In the genomic region with DNA sequence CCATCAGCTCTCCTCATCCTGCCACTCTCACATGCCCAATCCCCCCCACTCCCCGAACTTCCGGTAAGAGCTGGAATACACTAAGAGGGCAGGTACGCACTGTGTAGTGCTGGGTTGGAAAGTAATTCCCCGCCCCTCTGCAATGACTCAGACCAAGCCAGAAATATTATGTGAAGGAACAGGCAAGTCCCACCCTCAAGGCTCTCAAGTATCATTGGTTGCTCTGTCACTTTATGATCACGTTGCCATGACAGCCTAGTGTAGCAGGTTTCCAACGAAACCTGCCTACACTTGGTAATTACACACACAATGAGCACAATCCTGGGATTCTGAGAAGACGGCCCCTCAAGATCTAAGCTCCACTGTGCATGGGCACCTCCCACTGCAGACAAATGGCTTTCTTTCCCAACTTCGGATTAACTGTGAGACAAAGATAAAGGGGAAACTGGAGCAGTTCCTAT, we compare ENCODE assay signal across 8 mouse cellular contexts. TPM values are rescaled to one million over a fixed set of nuclear protein-coding genes. Genes with fewer than 3 reads are reported as not detected.
DNase-seq lines count a peak whose midpoint lies in the region; ATAC-seq lines count a peak whose summit lies in the region.

No protein-coding gene starts in this region.

- H3K4me3 ChIP-seq in intestine, embryonic 14.5 days (ENCODE audit: low read depth, low read length): no peak overlapping the region; the same call in 1 of the 2 replicates
- no peak overlapping the region for H3K4me3 ChIP-seq in lung, embryonic 16.5 days (ENCODE audit: low read length)

- H3K27ac ChIP-seq in intestine, embryonic 14.5 days (ENCODE audit: low read depth): peak overlapping the region; percentile 78
- H3K27ac ChIP-seq in lung, embryonic 16.5 days (ENCODE audit: low read length): peak overlapping the region; percentile 56

- WGBS in intestine, embryonic 14.5 days: 37% methylated on average over 8 of the region's 8 CpGs
- WGBS in lung, embryonic 16.5 days: 34% methylated on average over 8 of the region's 8 CpGs

- H3K9ac ChIP-seq in intestine, embryonic 14.5 days (ENCODE audit: low read length): no peak overlapping the region
- no peak overlapping the region for H3K9ac ChIP-seq in lung, embryonic 16.5 days (ENCODE audit: low read length)

- no peaks in the 10 kb centered on the region for H3K27me3 ChIP-seq in intestine, embryonic 14.5 days (replicated peaks; ENCODE audit: control insufficient read depth, insufficient read depth, low read length)
- no peaks in the 10 kb centered on the region for H3K27me3 ChIP-seq in lung, embryonic 16.5 days (ENCODE audit: control insufficient read depth, insufficient read depth, low read depth, low read length)

- peak; percentile 82 to 92 for DNase-seq in adrenal gland, adult (ENCODE audit: inconsistent age in 2 of 2, low spot score in 1 of 2)
- no peak for DNase-seq in adrenal gland, adult 18-20 months (ENCODE audit: low spot score in 2 of 2)
- peak; percentile 71 to 75 for DNase-seq in right cerebral cortex, adult 2 months (ENCODE audit: low spot score in 2 of 2)
- DNase-seq in right cerebral cortex, postnatal 14 days: no peak
- DNase-seq in intestine, embryonic 14.5 days (ENCODE audit: low spot score): peak; percentile 69
- peak; percentile 64 to 81 for DNase-seq in right cerebral cortex, postnatal 36 days (ENCODE audit: low spot score in 2 of 2)
- no peak for DNase-seq in ovary, postnatal 36 days (ENCODE audit: low spot score)

- no peaks in the 10 kb centered on the region for H3K36me3 ChIP-seq in intestine, embryonic 14.5 days (ENCODE audit: control insufficient read depth, insufficient read depth, low read length)
- H3K36me3 ChIP-seq in lung, embryonic 16.5 days (ENCODE audit: control insufficient read depth, insufficient read depth, low read length): no peaks in the 10 kb centered on the region

- H3K4me1 ChIP-seq in intestine, embryonic 14.5 days (replicated peaks; ENCODE audit: control insufficient read depth, insufficient read depth, low read length): peaks cover 52% of the 10 kb centered on the region
- H3K4me1 ChIP-seq in lung, embryonic 16.5 days (replicated peaks; ENCODE audit: control insufficient read depth, insufficient read depth, low read length): peaks cover 64% of the 10 kb centered on the region

- no peaks in the 10 kb centered on the region for H3K9me3 ChIP-seq in intestine, embryonic 14.5 days (ENCODE audit: control insufficient read depth, low read length)
- no peaks in the 10 kb centered on the region for H3K9me3 ChIP-seq in lung, embryonic 16.5 days (ENCODE audit: control insufficient read depth, low read length)

- peak overlapping the region; percentile 38 for H3K4me2 ChIP-seq in intestine, embryonic 14.5 days (ENCODE audit: low read length)
- peak overlapping the region; percentile 29 for H3K4me2 ChIP-seq in lung, embryonic 16.5 days (ENCODE audit: low read depth, low read length)

- ATAC-seq in intestine, embryonic 14.5 days (replicated peaks; ENCODE audit: low FRiP score, low TSS enrichment, low read depth): peak; percentile 84
- ATAC-seq in lung, embryonic 16.5 days (ENCODE audit: low read depth): peak; percentile 50

RNA-seq across cellular contexts. Expression of a gene that starts 22.0 kb away (rescaled TPM):
- total RNA-seq in adrenal gland, adult 18-20 months (2021): 1 to 10 TPM; 4.1 to 4.5 TPM
- 5.8 and 6.0 TPM in 2 replicates for polyA plus RNA-seq in intestine, embryonic 14.5 days (2014; fragmentation: Nextera tagmentation; extraction: Ambion mirVana)
- polyA plus RNA-seq in lung, embryonic 16.5 days (2015; fragmentation: Nextera tagmentation; extraction: Ambion mirVana): 6.5 and 6.8 TPM in 2 replicates

RNA-seq across cellular contexts. Expression of a gene that starts 23.0 kb away (rescaled TPM):
- total RNA-seq in adrenal gland, adult 18-20 months (2021): 10 to 100 TPM; 48.8 to 55.3 TPM
- polyA plus RNA-seq in intestine, embryonic 14.5 days (2014; fragmentation: Nextera tagmentation; extraction: Ambion mirVana): 17.8 and 18.2 TPM in 2 replicates
- 16.0 and 17.5 TPM in 2 replicates for polyA plus RNA-seq in lung, embryonic 16.5 days (2015; fragmentation: Nextera tagmentation; extraction: Ambion mirVana)

RNA-seq across cellular contexts. Expression of a gene that starts 32.6 kb away (rescaled TPM):
- total RNA-seq in adrenal gland, adult 18-20 months (2021): 10 to 100 TPM; 56.9 to 66.5 TPM
- 36.4 and 37.0 TPM in 2 replicates for polyA plus RNA-seq in intestine, embryonic 14.5 days (2014; fragmentation: Nextera tagmentation; extraction: Ambion mirVana)
- polyA plus RNA-seq in lung, embryonic 16.5 days (2015; fragmentation: Nextera tagmentation; extraction: Ambion mirVana): 20.6 and 23.9 TPM in 2 replicates

RNA-seq across cellular contexts. Expression of a gene that starts 40.2 kb away (rescaled TPM):
- total RNA-seq in adrenal gland, adult 18-20 months (2021): 1 to 10 TPM; 1.7 to 2.1 TPM
- 0.93 TPM in 1 of 2 replicates, not detected in the other for polyA plus RNA-seq in intestine, embryonic 14.5 days (2014; fragmentation: Nextera tagmentation; extraction: Ambion mirVana)
- polyA plus RNA-seq in lung, embryonic 16.5 days (2015; fragmentation: Nextera tagmentation; extraction: Ambion mirVana): 1.8 and 5.6 TPM in 2 replicates

RNA-seq across cellular contexts. Expression of a gene that starts 46.6 kb away (rescaled TPM):
- 100 to 1,000 TPM; 158 to 166 TPM for total RNA-seq in adrenal gland, adult 18-20 months (2021)
- 35.7 and 36.8 TPM in 2 replicates for polyA plus RNA-seq in intestine, embryonic 14.5 days (2014; fragmentation: Nextera tagmentation; extraction: Ambion mirVana)
- 34.0 and 36.4 TPM in 2 replicates for polyA plus RNA-seq in lung, embryonic 16.5 days (2015; fragmentation: Nextera tagmentation; extraction: Ambion mirVana)

Comparison
In these comparisons a context has a peak if more than half of its experiments do, and no peak if none do; other contexts are left out.
1. DNase-seq: peak in adrenal gland, adult (2 of 2), right cerebral cortex, adult 2 months (2 of 2), intestine, embryonic 14.5 days (single experiment) and right cerebral cortex, postnatal 36 days (2 of 2); none in adrenal gland, adult 18-20 months (0 of 2), right cerebral cortex, postnatal 14 days (single experiment) and ovary, postnatal 36 days (single experiment).